Mouse (Mus musculus) bone marrow macrophage, adult 2 months (primary cell): ENCODE measurements around the gene Ap1m1.

ENCODE experiments used
- CTCF ChIP-seq: IDR thresholded peaks from 2 replicates; pipeline ENCODE4 v1.5.1; 2012; ENCODE audit warnings: low read depth, mild to moderate bottlenecking, low read length, moderate library complexity
- POLR2A ChIP-seq: IDR thresholded peaks from 2 replicates; pipeline ENCODE4 v1.6.1; 2012; ENCODE audit warnings: mild to moderate bottlenecking, low read depth, low read length, borderline replicate concordance

- TF ChIP-seq CTCF, result no peak
- TF ChIP-seq POLR2A, result no peak
These were observed 29.6 kb upstream of the Ap1m1 start for GRCm38 (mm10) chr8:72210222-72210621.
